Mouse (Mus musculus): ENCODE measurements at regions not wholly inside any gene's neighbourhood (a gene's known extent, or its start where the extent isn't known, plus 50 kb on each side); places are given as distances from the start of the nearest gene placed in this dataset.

- TF ChIP-seq POLR2A (IDR thresholded peaks at IDR 0.05; ENCODE audit: low read depth, low read length), result no peak
- TF ChIP-seq CTCF (conservative IDR thresholded peaks at IDR 0.05 in 1 of 2, IDR thresholded peaks at IDR 0.05 in 1 of 2; ENCODE audit: low read depth in 2 of 2, low read length in 2 of 2), result no peak
- TF ChIP-seq BHLHE40 (IDR thresholded peaks at IDR 0.05; ENCODE audit: low read depth, low read length), result no peak
- no peak for TF ChIP-seq NRF1 (IDR thresholded peaks at IDR 0.05; ENCODE audit: low read depth, low read length)
- no peak for TF ChIP-seq ZMIZ1 (IDR thresholded peaks at IDR 0.05; ENCODE audit: low read depth, low read length)
- no peak for TF ChIP-seq NELFE (IDR thresholded peaks at IDR 0.05; ENCODE audit: low read depth, low read length)
- TF ChIP-seq UBTF (IDR thresholded peaks at IDR 0.05; ENCODE audit: low read depth, low read length), result no peak
Measured at GRCm38 (mm10) chr2:78053910-78054309, 107.7 kb upstream of the Cwc22 start.
